Mouse (Mus musculus): ENCODE data around the gene Slc6a9. TPM values are rescaled to one million over a fixed set of nuclear protein-coding genes. Genes with fewer than 3 reads are reported as not detected.

The Slc6a9 gene
- 10 to 100 TPM in 1 of 4 experiments, 1 to 10 TPM in 3; 6.3 to 12.0 (median 8.8) TPM for total RNA-seq (2022)

DNA sequence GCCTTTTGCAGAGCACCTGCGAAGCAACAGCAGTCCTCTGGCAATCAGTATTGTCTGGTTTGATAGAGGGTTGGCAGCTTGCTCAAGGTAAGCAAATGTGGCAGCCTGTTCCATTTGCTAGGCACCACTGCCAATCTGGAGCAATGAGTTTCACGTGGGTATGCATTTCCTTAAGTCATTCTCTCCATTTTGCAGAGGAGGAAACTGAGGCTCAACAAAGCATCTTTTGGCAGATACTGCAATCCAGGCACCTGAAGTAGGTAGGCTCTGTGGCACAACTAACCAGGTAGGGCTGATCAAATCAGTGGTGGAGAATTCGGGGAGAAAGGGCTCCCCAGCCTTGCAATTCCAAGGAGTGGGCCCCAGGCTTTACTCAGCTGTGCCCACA is at the start of gene Slc6a9:
TSS of gene Slc6a9 (plus strand) at position 50 of the 388 bp plus-strand sequence.
- DNase-seq (ENCODE audit: low spot score in 2 of 2) = no peak

DNA sequence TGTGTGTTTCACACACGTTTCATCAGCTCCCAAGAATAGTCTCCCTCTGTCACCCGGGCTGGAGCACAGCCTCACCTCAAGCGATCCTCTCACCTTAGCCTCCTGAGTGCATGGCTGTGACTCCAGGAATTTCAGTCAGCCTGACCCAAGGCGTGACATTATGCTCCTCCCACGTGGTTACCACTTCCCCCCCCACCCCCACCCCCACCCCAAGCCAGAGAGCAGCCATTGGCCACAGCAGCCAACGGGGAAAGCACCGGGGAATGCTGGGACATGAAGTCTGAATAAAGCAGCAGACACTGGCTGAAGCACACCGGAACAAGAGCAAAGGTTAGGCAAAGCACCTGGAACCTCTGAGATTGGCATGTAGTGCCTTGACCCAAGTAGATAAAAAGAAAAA is 47.3 kb upstream of the Slc6a9 start:
- no peak for DNase-seq (ENCODE audit: low spot score in 2 of 2)

DNA sequence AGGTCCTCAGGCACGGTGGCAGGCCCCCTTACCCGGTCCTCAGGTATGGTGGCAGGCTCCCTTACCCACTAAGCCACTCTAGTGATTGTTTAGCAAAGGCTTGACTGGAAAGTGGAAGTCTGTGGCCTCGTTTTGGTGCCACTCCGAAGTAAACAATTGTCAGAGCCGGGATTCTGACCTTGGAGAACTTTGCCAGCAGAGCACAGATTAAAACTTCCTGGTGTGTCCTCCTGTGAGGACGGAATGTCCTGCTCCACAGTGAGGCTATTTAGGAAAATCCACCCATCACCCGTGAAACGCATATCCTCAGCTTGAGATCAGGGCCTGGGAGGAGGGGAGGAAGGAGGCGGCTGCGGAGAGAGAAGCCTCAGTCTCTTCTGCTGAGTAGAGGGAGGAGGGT is 46.0 kb upstream of the Slc6a9 start:
- no peak for DNase-seq (ENCODE audit: low spot score in 2 of 2)

DNA sequence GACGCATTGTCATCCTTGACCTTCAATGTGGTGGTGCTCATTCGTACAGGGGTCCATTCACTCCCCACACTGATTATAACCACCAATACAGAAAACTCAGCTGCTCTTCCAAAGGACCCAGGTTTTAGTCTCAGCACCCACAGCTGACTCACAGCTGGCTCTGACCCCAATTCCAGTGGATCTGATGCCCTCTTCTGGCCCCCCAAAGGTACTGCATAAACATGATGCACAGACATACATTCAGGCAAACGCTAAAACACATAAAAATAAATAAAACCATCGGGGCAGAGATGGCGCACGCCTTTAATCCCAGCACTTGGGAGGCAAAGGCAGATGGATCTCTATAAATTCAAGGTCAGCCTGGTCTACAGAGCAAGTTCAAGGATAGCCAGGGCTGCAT is 34.4 kb upstream of the Slc6a9 start:
- no peak for DNase-seq (ENCODE audit: low spot score in 2 of 2)

DNA sequence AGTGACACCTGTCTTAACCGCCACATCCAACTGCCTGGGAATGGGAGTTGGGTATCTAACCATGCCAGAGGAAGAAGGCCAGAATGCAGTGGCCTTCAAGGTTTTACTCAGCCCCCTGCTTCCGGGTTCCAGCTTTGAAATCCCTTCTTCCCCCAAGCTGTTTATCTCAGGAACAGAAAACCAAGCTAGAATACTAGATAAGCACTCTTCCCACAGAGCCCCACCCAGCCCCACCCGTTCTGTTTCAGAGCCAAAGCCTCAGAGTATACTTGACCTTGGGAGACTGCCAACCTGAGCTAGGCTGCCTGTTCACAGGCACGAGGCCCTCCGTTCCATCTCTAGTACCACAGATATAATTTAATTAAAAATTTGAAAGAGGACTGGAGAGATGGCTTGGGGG is 27.3 kb upstream of the Slc6a9 start:
- no peak for DNase-seq (ENCODE audit: low spot score in 2 of 2)

DNA sequence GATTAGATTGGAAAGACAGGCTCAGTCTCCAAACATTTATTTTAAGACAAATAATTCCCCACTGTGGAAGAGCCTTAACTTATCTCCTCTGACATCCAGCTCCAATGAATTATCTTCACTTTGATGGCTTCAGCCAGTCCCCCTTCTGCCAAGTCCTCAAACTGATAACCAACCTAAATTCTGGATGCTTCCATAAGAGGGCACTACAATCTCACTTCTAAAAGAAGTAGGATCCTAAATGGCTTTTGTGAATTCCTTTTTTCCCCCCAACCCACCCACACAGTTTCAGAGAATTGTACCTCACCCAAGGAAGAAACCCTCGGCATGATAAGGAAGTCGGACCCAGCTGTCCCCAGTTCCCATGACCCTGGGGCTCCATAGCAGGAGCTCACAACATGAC is 23.4 kb upstream of the Slc6a9 start:
- no peak for DNase-seq (ENCODE audit: low spot score in 2 of 2)

DNA sequence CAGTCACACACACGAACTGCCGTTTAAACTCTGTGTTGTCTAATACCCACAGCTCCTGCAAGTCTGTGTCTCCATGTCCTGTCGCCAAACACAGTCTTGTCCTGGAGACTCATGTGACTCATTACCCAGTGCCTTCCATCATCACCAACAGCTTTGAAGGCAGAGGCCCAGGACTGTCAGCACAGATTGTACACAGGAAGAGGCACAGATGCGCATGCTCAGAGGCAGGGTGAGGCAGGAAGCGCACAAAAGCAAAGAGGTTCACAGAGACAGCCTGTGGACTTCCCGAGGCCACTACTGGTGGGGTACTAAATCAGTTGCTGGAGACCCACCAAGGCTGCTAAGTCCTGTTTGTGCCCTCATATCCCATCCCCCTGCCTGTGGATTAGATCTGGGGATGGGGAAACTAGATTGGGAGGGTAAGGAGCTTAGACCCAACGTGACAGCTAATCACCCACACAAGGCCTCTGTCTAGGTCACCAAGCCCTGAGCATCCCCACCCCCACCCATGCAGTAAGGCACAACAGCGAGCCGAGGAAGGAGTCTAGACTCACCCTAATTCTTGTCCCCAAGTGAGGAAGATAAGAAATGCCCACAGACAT is 20.6 kb upstream of the Slc6a9 start:
- DNase-seq (ENCODE audit: low spot score in 2 of 2) = no peak

DNA sequence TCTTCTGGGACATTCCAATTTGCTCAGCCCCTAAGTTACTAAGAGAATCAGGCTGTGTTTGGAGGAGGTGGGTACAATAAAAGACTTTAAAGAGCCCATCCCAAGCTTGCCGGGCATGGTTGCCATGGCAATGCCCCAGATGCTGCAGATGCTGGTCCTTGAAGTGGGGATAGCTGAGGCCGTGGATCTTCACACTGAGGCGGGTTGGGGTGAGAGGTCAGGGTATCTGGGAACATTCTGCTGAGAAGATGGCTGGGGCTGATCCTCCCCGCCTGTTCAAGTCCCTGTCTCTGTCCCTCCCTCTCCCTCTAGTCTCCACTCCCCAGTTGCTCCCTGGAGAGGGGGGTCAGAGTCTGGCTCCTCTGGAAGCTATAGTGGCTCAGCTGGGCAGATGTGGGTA is 20.0 kb upstream of the Slc6a9 start:
- DNase-seq (ENCODE audit: low spot score in 2 of 2) = no peak

DNA sequence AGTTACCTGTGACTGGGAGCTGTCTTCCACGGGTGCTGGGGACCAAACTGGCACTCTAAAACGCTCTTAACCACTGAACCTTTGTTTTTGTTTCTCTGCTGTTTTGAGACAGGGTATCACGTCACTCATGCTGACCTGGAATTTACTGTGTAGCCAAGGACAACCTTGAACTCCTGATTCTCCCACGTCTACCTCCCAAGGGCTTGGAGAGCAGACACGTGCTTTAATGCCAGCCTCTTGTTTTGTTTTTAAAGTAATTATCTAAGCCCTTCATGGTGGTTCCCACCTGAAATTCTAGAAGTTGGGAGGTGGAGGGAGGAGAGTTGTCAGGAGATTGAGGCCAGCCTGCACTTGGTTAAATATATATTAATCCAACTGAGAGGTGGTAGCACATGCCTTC is 17.5 kb upstream of the Slc6a9 start:
- DNase-seq (ENCODE audit: low spot score in 2 of 2) = no peak

DNA sequence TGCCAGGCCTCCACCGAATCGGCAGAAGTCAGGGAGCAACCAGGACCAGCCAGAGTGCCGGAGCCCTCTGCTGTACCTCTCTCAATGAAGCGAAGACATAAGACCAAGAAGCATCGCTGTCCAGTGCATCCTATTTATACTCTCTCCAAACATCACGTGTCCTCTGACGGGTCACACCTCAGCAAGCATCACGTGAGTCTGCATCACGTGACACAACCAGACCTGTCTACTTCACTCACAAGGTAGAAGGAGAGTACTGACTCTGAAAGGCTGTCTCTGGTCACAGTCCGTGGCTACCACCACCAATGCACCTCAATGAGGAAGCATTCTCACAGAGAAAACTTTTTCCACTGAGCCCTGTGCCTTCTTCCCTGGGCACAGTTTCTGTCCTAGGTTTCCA is 16.3 kb upstream of the Slc6a9 start:
- no peak for DNase-seq (ENCODE audit: low spot score in 2 of 2)

DNA sequence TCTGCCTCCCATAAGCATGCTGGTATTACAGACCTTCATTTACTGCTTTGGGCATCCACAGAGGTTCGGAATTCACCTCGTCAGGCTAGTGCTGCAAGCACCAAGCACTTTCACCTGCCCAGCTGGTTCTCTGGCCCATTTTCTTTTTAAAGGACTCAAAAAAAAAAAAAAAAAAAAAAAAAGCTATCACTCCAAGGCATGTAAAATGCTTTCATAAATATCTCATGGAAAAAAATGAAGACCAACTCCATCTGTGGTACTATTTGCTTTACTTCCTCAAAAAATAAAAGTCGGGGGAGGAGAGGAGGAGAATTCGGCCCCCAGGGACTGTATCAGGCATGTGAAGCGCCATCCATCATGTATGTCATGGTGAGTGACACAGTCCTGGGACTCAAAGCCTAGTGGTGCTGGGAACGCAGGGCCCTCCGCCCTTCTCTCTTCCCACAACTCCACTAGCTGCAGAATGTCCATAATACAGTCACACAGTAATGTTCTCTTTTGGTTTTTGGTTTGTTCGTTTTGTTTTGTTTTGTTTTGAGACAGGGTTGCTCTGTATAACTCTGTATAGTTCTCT is 5.6 kb upstream of the Slc6a9 start:
- DNase-seq (ENCODE audit: low spot score in 2 of 2) = no peak

DNA sequence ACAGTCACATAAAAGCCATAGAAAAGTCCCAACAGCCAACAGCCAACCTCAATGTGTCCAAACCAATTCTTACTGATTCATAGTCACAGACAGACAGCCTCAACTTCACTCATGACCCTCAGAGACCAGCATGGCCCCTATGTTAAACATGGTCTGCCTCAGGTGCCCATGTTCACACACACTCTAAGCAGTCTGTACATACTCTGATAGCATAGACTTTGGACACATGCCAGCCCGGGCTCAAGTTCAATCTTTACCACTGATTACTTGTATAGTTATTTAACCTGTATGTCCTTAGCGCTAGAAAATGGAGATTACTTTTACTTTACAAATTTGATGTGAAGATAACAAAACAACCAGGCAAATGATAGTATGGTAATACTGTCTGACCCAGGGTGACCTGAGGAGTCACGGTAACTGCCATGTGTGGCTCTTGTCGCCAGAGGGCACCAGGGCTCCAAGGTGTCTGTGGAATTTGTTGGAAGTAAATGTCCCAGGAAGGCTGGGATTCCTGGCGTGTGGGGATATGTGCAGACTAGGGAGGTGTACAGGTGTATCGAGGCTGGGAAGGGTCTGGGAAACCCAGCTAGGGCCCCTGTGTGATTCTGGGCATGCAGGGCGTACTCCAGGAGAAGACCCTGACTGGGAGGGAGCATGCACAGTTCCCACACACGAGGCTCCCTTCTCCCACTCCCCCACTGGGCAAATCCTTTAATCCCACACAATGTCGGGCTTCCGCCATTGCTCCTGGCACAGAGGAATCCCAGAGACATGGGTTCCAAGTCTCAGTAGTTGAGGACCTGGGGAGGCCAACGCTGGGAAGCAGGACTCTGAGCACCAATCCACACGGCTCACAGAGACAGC is 4.8 kb upstream of the Slc6a9 start:
- DNase-seq (ENCODE audit: low spot score in 2 of 2) = peak; percentile 60 to 65

DNA sequence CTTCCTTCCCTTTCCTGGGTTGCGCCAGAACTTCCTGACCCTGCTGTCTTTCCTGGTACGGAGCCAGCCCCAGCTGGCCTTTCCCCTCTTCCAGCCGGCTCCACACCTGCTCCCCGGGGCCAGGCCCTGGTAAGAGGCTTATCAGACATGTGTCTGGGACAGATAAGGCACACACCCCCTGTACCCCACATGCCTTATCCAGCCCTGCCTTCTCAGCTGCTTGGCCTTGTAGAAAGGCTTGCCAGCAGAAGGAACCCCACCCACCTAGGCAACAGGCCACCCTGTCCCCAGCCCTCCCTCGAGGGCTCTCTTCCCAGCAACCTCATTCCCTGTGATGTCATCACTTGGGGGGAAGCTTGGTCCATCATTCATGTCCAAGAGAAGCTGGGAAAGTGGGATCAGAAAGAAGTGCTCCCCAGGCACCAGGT is 4.2 kb upstream of the Slc6a9 start:
- DNase-seq (ENCODE audit: low spot score in 2 of 2) = peak; percentile 64 to 77

DNA sequence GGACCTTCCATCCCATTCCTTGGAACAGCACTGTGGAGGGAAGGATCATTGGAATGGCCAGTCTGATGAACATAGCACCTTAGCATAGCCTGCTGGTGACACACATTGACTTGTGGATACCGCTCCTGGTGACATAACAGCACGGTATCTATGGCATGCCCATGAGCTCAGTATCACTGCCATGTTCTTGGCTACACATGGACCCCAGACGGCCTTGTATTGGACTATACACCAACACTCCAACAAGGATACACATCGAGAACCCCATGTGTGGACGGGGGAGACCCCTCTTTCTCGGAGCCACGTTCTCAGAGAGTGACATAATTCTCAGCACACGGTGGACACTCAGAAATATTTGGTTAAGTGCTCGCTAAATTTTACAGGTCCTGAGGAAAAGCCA is 3.5 kb upstream of the Slc6a9 start:
- no peak for DNase-seq (ENCODE audit: low spot score in 2 of 2)

DNA sequence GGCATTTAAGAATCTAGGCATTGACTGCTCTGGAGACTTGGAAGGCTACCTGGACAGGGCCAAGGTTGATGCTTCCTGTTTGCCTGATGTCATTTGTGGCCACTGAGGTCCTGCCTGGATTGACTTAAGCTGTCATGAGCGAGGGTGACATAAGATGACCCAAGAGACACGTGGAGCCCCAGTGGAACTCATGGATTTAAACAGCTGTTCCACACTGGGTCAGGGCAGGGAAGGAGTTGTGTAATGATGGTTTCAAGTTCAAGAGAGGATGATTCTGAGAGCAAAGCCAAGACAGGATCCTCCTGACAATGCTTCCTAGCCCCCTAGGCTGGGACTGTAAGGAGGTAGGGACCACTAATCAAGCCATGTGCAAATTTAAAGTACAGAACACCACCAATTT is 2.8 kb upstream of the Slc6a9 start:
- DNase-seq (ENCODE audit: low spot score in 2 of 2) = peak in 1 of 2 experiments; percentile 46

DNA sequence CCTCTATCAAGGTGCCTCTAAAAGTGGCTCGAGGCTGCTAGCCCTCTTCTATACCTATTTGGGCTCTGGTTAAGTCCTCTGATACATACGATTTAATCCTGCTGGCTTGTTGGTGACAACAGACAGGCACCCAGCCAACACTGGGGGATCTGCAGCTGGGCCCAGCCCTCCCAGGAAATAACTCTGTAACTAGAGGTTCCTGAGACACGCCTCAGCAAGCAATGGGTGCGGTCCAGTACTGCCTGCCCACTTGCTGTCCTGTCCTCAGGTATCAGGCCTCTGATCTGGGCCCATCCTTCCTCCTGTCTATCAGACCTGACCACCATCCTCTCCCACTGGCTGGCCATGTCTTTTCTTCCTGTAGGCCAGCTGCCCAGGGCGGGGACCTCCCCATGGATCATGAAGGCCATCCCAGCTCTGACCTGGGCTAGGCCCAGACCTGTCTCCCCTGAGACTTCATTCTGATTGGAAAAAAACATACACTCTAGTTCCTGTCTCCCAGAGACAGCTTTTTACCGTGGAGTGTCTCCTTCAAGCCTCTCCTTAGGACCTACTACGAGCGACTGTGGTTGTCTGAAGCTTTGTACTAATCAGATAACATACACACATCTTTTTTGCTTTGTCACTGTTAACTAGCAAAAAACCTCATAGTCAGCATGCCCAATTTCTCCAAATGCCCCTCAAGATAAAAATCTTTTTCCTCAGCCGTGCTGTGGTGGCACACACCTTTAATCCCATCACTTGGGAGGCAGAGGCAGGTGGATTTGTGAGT is 2.2 kb upstream of the Slc6a9 start:
- peak in 1 of 2 experiments; percentile 21 for DNase-seq (ENCODE audit: low spot score in 2 of 2)

DNA sequence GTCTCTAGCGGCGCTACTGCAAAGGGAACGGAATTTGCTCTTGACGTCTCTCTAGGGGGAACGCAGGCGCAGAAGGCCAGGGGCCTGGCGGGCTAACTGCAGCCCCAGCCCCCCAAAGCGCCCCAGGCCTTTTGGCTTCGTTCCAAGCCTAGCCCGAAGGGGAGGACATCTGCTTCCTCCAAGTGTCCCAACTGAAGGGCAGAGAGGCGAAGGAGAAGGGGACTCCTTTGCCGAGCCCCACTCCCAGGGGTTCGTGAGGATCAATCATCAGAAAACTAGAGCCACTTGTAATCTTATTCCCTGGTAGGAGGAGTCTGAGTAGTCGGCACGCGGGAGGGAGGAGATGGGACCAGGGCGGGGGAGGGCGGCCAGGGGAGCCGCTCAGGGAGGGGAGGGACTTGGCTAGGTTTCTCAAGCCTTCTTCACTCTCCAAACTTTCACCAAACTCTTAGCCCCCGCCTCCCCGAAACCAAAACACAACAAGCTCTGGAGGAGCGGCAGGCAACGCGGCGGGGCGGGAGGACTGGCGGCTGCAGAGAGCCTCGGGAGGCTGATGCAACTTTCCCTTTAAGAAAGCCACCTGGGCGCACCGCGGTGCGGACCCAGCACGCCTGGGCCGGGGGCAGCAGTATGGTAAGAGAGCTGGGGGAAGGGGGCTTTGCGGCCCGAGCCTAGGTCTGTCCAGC is 682 bp downstream of the Slc6a9 start:
- peak; percentile 51 to 68 for DNase-seq (ENCODE audit: low spot score in 2 of 2)

DNA sequence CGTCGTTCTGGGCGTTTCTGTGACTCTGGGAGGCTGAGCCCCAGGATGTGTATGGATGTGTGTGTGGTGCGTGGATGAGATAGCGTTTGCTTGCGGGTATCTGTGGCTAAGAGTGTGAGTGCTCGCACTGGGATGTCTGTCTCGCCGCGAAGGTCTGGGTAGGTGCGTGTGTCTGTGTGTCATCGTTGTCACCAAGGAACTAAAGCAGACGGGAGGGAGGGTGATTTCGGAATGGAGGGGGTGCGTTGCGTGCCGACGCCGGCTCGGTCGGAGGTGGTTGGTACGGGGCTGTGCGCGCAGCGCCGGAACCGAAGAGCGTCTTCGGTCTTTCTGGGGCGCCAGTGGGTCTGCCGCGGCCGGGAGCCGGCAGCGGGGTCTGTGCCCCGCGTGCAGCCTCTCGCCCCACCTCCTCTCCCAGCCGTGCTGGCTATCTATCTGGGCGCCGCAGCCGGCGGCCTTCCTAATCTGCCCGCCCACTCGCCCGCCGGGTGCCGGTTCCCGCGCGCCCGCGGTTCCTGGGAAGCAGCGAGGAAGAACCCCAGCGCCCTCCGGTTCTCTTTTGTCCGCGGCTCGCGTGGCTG is 1.3 kb downstream of the Slc6a9 start:
- DNase-seq (ENCODE audit: low spot score in 2 of 2) = peak in 1 of 2 experiments; percentile 29

DNA sequence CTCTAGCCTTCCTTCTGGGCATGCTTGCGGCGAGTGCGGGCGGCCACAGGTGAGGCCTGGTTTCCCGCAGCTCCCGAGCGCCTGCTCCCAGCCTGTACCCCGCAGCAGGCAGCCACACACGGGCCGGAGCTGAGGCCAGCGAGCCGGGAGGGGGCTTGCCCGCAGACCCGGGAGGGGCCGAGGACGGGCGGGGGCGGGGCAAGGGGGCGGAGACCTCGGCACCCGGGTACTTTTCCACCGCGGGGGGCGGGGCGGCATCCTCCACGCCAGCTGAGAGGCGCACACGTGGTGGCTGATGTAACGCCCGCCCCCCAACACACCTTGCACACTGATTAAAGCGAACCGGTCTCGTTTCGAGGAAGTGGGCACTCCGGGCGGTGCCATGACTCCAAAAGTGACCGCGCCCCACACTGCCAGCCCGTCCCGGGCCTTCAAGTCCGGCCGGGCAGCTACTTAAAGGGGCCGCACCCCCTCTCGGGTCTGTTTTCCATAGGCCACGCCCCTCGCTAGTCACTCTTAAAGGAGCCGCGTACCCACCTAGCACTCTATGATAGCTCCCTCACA is 2.0 kb downstream of the Slc6a9 start:
- peak; percentile 84 to 87 for DNase-seq (ENCODE audit: low spot score in 2 of 2)

DNA sequence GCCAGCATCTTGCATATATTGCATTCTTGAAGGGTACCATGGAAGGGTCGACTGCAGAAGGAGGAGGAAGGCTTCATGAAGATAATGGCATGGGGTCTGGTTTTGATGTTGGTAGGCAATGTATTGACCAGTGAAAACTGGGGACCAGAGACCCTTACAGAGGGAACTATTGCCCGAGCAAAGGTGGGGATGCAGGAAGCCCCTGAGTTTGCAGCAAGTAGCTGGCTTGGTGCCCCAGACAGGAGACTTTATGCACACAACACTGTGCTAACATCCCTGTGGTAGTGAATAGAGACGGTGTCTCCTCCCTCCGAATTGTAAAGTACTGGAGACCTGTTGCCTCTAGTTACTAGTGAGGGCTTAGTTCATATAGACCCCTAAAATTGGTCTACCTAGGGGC is 3.0 kb downstream of the Slc6a9 start:
- DNase-seq (ENCODE audit: low spot score in 2 of 2) = no peak

DNA sequence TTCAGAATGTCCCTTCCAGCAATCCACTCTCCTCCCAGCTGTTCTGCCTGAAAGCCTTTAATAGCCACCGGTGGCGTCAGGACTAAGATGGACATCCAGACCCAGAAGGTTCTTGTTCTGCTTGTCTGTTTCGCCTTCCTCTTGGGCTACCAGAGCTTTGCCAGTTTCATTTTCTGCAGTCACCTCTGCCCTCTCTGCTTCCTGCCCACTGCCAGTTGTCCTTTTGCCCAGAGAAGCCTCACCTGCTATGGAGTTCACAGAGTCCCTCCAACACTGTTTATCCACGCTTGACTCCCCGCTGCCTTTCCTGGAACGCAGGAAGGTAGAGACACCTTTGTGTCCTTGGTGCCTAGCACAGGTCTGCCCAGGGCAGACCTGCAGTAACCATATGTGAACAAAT is 5.1 kb downstream of the Slc6a9 start:
- DNase-seq (ENCODE audit: low spot score in 2 of 2) = no peak
